Mouse (Mus musculus) heart, embryonic 12.5 days (tissue): ENCODE results near the gene Apopt1. TPM values are rescaled to one million over a fixed set of nuclear protein-coding genes. Genes with fewer than 3 reads are reported as not detected.

ENCODE experiments used
- ATAC-seq: fragments of 200-750 bp; cut with Nextera tagmentation; 2 replicates; pipeline ENCODE4 v1.8.0; 2017; ENCODE audit warnings: moderate TSS enrichment, moderate library complexity; ENCODE audit not compliant: insufficient number of reproducible peaks, low FRiP score
- H3K27ac ChIP-seq: fragments of 300-500 bp; sonication (generic); 2 replicates; pipeline ENCODE4 v1.5.1; 2016; ENCODE audit warnings: mild to moderate bottlenecking, moderate library complexity; ENCODE audit not compliant: poor library complexity, severe bottlenecking
- H3K27me3 ChIP-seq: fragments of 300-500 bp; sonication (generic); replicated peaks from 2 replicates; pipeline ENCODE4 v1.6.1; 2016; ENCODE audit warnings: mild to moderate bottlenecking, moderate library complexity
- H3K36me3 ChIP-seq: fragments of 300-500 bp; sonication (generic); 2 replicates; pipeline ENCODE4 v1.6.1; 2016; ENCODE audit warnings: mild to moderate bottlenecking, moderate library complexity
- H3K4me1 ChIP-seq: fragments of 300-500 bp; sonication (generic); replicated peaks from 2 replicates; pipeline ENCODE4 v1.6.1; 2016; ENCODE audit warnings: mild to moderate bottlenecking
- H3K4me2 ChIP-seq: fragments of 300-500 bp; sonication (generic); 2 replicates; pipeline ENCODE4 v1.6.1; 2016; ENCODE audit warnings: mild to moderate bottlenecking, moderate library complexity
- H3K4me3 ChIP-seq: fragments of 300-500 bp; sonication (generic); 2 replicates; pipeline ENCODE4 v1.5.1; 2016; ENCODE audit warnings: mild to moderate bottlenecking
- H3K9ac ChIP-seq: fragments of 300-500 bp; sonication (generic); 2 replicates; pipeline ENCODE4 v1.6.1; 2016; ENCODE audit warnings: mild to moderate bottlenecking, moderate library complexity
- H3K9me3 ChIP-seq: fragments of 300-500 bp; sonication (generic); replicated peaks from 2 replicates; pipeline ENCODE4 v1.6.1; 2016; ENCODE audit warnings: mild to moderate bottlenecking, moderate library complexity
- WGBS: fragments of 180-500 bp; shearing (Covaris S2); methylation state at CpG from one replicate; pipeline ENCODE4 v1.1.7; 2016; 5-methylcytosine and 5-hydroxymethylcytosine counted together
- polyA plus RNA-seq: library from polyadenylated mRNA; unstranded; fragments of >200 nt; fragmentation: Nextera tagmentation; extraction: Ambion mirVana; gene quantifications from 2 replicates; pipeline ENCODE4 v1.2.1, GENCODE M21; 2016

Gene Apopt1
- polyA plus RNA-seq, 1 experiment from 2014 or later, result 48.8 TPM

DNA sequence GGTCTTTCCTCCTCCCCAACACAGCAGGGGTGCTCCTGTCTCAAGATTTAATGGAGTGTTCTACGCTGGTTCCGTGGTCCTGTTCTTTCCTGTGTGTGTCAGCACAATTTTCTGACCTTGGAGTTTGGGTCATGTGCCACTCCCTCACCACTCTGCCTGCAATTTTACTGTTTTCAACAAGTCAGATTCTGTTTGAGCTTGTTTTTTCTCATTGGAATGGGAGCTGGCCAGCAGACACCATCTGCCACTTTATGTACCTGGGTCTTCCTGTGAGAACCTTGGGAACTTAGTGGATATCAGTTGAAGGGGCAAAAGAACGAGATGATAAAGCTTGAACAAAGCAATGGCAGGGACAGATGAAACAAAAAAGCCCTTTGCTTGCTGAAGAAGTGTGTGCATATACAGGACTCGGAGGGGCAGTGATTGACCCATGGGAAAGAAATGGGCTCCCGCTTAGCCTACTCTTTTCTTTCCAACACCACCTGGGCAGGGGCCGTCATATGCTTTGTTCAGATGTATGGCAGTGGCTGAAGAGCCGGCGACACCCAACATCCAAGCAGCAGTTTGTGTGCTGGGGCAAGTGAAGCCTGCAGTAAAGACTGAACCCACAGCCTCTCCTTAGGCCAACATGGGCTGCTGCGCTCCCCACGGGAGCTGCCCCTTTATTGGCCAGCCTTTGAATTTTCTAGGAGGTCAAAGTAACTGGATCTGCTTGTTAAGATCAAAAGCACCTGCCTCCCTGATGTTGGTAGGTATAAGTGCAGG is 44.7 kb downstream of the Apopt1 start:
- H3K4me1 ChIP-seq, result peaks cover 44% of the 10 kb centered on the region
- H3K9ac ChIP-seq, result peak overlapping the region; percentile 96
- peak overlapping the region; percentile 85 for H3K27ac ChIP-seq
- no peaks in the 10 kb centered on the region for H3K27me3 ChIP-seq
- peak overlapping the region; percentile 93 for H3K4me3 ChIP-seq
- WGBS, result 56% methylated on average over 10 of the region's 10 CpGs
- peak overlapping the region; percentile 97 for H3K4me2 ChIP-seq
- no peak for ATAC-seq
- peaks cover 3% of the 10 kb centered on the region; the same call in 1 of the 2 replicates for H3K36me3 ChIP-seq
- no peaks in the 10 kb centered on the region for H3K9me3 ChIP-seq

DNA sequence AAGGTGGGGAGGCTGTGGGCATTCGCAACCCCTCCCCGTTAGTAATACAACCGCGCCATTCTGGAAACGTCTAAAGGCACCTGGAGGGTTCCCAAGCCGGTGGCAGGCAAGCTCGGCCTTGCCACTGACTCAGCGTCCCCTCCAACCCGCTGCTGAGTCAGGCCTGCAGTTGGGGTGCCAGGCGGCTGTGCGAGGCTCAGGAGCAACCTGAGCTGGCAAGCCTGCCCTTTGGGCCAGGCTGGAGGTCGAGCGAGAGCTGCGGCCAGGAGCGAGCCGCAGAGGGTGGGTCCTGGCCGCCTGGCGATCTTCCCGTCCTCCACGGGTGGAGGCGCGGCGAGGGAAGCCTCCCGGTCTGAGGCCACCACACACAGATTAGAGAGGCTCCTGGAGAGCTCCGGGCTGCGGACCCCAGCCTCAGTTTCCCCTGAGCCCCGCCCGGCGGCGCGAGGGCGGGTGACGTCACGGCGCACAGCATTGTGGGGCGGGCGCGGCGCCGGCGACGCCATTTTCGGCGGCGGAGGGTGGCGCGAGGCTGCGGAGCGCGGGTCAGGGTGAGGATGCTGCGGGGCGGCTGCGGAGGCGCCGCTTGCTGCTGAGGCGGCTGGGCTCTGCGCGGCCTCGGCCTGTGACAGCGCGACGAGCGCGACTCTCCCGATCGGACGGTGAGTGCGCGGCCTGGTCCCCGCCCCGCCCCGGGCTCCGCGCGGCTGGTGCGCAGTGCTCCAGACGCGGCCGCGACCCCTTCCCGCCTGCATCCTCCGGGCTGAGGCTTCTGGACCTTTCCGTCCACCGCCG is 45.5 kb downstream of the Apopt1 start, which contains the start of gene Klc1:
Gene Klc1, plus strand, starts transcription at position 469 of the 795 bp plus-strand sequence.
- Histone ChIP-seq H3K9ac (peak within 1 kb of the TSS; percentile 96), H3K27ac (peak within 1 kb of the TSS; percentile 85), H3K36me3 (peaks cover 11% of the 10 kb centered on the region), H3K4me3 (peak within 1 kb of the TSS; percentile 93), H3K4me1 (peaks cover 45% of the 10 kb centered on the region), H3K27me3 (no peaks in the 10 kb centered on the region), H3K9me3 (no peaks in the 10 kb centered on the region), H3K4me2 (peak within 1 kb of the TSS; percentile 97)
- ATAC-seq, result peak; percentile 86
- WGBS, result under 1% methylated on average over 82 of the region's 85 CpGs

DNA sequence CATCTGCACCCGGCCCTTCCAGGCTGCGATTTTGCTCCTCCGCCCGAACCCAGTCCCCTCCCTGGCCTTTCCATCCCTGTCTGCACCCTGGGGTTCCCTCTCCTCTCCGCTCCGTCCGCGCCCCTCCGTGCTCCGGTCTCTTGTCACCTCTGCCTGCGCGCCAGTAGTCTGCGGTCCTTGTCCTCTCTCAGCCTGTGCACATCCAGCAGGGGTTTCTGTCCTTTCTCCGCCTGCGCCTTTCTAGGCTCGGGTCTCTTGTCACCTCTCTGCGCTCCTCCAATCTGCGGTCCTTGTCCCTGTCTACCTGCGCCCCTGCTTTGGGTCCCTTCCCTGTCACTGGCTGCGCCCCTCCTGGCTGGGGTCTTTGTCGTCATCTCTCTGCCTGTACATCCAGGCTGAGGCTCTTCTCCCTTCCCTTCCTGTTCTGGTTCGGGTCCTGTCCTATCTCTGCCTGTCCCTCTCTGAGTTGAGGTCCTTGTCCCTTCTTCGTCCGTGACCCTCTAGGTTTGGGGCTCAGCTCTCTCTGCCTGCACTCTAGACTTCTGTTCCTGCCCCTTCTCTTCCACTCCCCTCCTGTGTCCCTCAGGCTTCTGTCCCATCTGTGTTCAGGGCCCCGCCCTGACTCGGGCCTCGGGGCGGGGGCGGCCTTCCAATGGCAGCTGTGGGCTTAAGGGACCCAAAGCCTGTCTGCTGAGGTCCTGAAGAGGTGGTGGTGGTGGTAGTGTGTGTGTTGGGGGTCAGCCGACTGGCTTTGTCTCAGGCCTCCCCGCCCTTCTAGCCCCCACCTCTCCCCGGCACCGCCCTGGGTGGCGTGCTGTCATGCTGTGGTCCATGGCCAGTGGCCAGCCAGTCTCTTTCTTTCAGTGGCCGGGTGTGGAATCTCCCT is 46.4 kb downstream of the Apopt1 start:
- no peaks in the 10 kb centered on the region for H3K27me3 ChIP-seq
- H3K9me3 ChIP-seq, result no peaks in the 10 kb centered on the region
- peak overlapping the region; percentile 97 for H3K4me2 ChIP-seq
- peaks cover 45% of the 10 kb centered on the region for H3K4me1 ChIP-seq
- H3K4me3 ChIP-seq, result peak overlapping the region; percentile 93
- H3K36me3 ChIP-seq, result peaks cover 11% of the 10 kb centered on the region
- WGBS, result 1% methylated on average over 35 of the region's 35 CpGs
- peak overlapping the region; percentile 85 for H3K27ac ChIP-seq
- H3K9ac ChIP-seq, result peak overlapping the region; percentile 96
- peak; percentile 31 for ATAC-seq

DNA sequence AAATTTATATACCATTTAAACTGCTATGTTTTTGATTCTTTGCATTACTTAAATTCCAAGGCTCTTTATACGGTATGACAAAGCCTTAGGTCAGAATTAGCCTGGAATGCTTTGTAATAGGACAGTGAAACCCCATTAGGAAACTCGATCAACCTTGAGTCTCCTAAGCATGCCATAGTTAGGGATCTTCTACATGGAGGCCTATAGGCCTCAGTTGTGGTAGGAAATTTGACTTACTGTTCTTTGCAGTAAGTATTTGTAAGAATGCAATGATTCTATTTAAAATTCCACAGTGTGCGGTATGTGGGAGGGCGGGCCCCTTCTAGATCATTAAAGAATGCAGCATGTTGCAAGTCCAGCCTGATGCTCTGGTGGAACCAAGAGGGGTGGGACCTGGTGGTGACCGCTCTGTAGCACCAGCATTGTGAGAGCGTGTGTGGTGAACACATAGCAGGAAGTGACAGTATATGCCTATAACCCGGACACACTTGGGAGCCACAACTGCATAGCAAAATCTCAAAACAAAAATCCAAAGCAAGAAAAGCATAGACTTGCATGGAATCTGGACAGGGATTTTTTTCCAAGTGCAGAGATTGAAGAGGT is 47.3 kb downstream of the Apopt1 start:
- ATAC-seq, result no peak
- H3K4me3 ChIP-seq, result peak overlapping the region; percentile 93; the same call in 1 of the 2 replicates
- H3K4me1 ChIP-seq, result peaks cover 46% of the 10 kb centered on the region
- H3K9ac ChIP-seq, result no peak overlapping the region
- 70% methylated on average over 7 of the region's 7 CpGs for WGBS
- H3K4me2 ChIP-seq, result peak overlapping the region; percentile 97
- peaks cover 11% of the 10 kb centered on the region for H3K36me3 ChIP-seq
- no peaks in the 10 kb centered on the region for H3K27me3 ChIP-seq
- no peak overlapping the region for H3K27ac ChIP-seq
- H3K9me3 ChIP-seq, result no peaks in the 10 kb centered on the region

DNA sequence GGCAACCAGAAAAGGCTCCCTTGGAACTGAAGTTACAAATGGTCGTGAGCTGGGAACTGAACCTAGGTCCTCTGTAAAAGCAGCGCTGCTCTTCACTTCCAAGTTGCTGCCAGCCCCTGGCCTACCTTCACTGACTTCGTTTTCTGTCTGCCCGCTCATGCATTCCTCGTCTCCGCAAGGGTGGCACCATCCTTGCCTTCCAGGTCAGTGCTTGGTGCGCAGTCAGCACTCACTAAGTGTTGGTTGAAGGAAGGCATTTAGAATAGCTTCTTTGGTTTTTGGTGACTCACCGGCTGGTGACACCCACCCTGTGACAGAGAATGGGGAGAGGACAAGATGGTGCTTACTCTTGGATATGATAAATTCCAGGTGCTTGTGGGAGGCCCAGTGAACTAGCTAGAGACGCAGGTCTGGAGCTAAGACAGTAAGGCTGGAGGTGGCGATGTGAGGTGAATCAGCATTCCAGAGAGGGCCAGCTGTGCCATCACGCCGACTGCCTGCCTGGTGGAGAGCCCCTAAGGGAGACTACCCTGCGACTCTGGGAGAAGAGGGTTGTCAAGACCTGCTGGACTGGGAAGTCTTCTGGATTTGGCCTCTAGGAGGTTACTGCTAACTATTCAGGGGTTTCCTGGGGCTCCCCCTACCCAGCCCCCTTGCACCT is 49.7 kb downstream of the Apopt1 start:
- peaks cover 11% of the 10 kb centered on the region for H3K36me3 ChIP-seq
- peaks cover 65% of the 10 kb centered on the region for H3K4me1 ChIP-seq
- ATAC-seq, result no peak

DNA sequence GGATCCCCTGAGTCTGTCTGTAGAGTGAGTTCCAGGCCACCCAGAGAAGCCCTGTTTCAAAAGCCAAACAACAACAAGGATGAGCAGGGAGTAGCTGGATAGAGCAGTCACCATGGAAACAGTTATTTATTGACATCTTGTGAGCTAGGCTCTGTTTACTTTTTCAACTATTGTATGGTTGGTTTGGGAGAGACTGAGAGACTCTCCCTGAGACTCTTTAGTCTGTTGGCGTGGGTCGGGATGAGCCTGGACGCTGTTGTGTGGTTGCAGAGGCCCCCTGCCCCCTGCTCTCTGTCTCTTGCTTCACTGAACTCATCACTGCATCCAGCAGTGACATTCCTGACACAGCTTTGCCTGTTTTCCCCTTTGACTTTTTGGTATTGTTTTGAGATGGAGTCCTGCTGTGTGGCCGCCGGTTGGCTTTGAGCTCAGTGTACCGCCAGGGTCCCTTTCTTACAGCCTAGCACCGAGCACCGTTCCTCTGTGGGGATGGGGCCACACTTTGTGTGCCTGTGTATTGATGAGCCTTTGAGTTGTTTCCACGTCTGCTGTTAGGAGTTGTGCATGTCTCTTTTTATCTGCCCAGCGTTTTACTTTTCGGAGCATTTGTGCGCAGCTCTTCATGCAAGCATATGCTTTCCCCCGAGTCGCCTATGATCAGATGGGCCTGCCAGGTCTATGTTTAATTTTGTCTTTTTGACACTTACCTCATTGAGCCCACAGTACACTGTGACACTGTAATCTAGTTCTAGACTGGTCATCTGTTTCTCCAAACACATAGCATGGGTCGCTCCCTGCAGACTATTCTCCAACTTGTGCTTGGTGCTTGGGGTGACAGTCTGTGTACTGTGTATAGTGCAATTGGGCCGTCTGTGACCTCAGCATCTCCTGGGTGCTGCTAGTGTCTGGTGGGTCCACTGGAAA is 53.5 kb downstream of the Apopt1 start:
- Histone ChIP-seq H3K4me2 (no peak overlapping the region), H3K9me3 (no peaks in the 10 kb centered on the region), H3K27ac (peak overlapping the region; percentile 20; the same call in 1 of the 2 replicates), H3K27me3 (no peaks in the 10 kb centered on the region), H3K4me3 (no peak overlapping the region), H3K36me3 (peaks cover 15% of the 10 kb centered on the region), H3K9ac (no peak overlapping the region), H3K4me1 (peaks cover 65% of the 10 kb centered on the region)
- ATAC-seq, result no peak
- WGBS, result 53% methylated on average over 16 of the region's 16 CpGs

More for the DNA sequence above, 49.7 kb downstream of the Apopt1 start:
- Histone ChIP-seq H3K9me3 (no peaks in the 10 kb centered on the region), H3K27me3 (no peaks in the 10 kb centered on the region), H3K27ac (no peak overlapping the region), H3K4me3 (no peak overlapping the region), H3K9ac (no peak overlapping the region), H3K4me2 (no peak overlapping the region)
- 87% methylated on average over 13 of the region's 13 CpGs for WGBS

DNA sequence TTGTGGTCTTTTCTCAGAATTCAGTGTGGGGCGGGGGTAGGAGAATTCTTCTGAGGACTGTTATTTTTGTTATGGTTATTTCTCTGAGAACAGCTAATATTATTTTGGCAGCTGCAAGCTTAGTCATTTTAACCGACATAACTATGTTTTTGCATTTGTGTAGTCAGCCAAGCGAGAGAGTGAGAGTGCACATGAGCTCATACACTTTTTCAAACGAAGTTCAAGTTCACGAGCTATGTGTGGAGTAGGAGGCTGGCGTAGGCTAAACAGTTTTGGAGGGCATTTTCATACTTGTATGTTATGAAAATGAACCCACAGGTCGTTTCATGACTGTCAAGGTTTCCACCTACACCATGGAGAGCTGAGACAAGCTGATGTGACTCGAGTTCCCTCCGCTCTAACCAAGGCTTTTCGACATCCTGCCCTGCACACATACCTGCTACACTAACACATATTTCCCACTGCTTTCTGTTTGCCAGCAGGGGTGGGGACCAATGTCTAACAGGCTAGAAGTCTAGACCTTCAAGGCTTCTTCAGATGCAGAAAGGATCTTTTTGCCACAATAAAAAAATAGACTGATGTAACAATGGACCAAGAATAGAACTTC is 55.4 kb downstream of the Apopt1 start:
- WGBS, result 89% methylated on average over 10 of the region's 10 CpGs
- no peaks in the 10 kb centered on the region for H3K9me3 ChIP-seq
- H3K4me2 ChIP-seq, result no peak overlapping the region
- no peak overlapping the region; the same call in 1 of the 2 replicates for H3K27ac ChIP-seq
- peaks cover 20% of the 10 kb centered on the region for H3K36me3 ChIP-seq
- H3K4me1 ChIP-seq, result peaks cover 46% of the 10 kb centered on the region
- no peak overlapping the region for H3K9ac ChIP-seq
- H3K27me3 ChIP-seq, result no peaks in the 10 kb centered on the region
- ATAC-seq, result no peak
- H3K4me3 ChIP-seq, result no peak overlapping the region

DNA sequence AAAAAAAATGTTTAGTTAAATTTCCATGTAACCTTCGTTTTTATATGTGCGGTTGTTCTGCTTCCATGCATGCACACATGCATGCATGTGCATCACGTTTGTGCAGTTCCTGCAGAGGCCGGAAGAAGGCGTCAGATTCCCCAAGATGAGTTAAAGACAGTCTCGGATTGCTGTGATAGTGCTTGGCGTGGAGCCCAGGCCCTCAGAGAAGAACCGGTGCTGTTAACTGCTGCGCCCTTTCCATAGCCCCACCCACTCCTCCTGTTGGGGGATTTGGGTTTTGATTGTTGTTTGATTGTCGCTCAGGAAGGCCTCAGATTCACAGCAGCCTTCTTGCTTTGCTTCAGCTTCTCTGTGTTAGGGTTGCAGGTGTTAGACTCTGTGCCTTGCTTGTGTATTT is 56.2 kb downstream of the Apopt1 start:
- H3K4me1 ChIP-seq, result peaks cover 45% of the 10 kb centered on the region
- H3K27me3 ChIP-seq, result no peaks in the 10 kb centered on the region
- peaks cover 28% of the 10 kb centered on the region for H3K36me3 ChIP-seq
- H3K9ac ChIP-seq, result no peak overlapping the region
- H3K4me2 ChIP-seq, result no peak overlapping the region
- 0 out of 2 replicates have a peak, but pooled peaks have one; percentile 72 for ATAC-seq
- H3K27ac ChIP-seq, result peak overlapping the region; percentile 73
- 30% methylated on average over 10 of the region's 10 CpGs for WGBS
- H3K9me3 ChIP-seq, result no peaks in the 10 kb centered on the region
- H3K4me3 ChIP-seq, result no peak overlapping the region
